In the genomic region with DNA sequence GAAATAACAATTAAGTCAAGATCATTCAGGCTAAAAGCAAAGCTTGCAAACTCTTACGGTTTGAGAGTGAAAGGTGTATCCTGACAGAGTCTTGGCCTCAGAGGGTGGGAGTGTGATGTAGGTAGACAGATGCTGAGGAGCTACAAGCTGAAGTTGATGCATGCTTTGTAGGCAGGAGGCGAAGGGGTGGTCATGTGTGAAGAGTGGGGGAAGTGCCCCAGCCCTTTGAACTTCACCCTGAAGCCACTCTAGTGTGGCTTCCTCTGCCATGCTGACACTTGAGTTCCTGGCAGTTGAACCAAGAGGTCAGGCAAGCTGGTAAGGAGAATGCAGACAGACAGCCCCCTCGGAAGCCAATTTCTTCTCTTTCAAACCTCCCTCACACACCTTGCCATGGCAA, we compare ENCODE assay signal across 15 mouse cellular contexts.
A peak's percentile ranks its signal among the peaks of the same experiment; 100 is the strongest.
DNase-seq lines count a peak whose midpoint lies in the region; ATAC-seq and TF ChIP-seq lines count a peak whose summit lies in the region.
"Had no signal": no experiment of that assay in that cellular context is flagged by ENCODE, and none has a peak within 500 bp of the region (broad histone marks: within the 10 kb centered on the region; RNA-seq: fewer than 3 reads in every experiment).

No protein-coding gene starts in this region.

- no peak overlapping the region for H3K4me2 ChIP-seq in heart, embryonic 11.5 days
- no peak overlapping the region for H3K4me2 ChIP-seq in midbrain, embryonic 13.5 days (replicated peaks)
- H3K4me2 ChIP-seq: liver, embryonic 11.5 days; lung, embryonic 15.5 days had no signal

- H3K27ac ChIP-seq in thymus, adult 2 months (ENCODE audit: control insufficient read depth, insufficient read depth, low read length), result no peak overlapping the region
- no peak overlapping the region for H3K27ac ChIP-seq in heart, embryonic 11.5 days (ENCODE audit: low read depth, low read length)
- H3K27ac ChIP-seq in midbrain, embryonic 13.5 days, result no peak overlapping the region
- H3K27ac ChIP-seq: forebrain, embryonic 10.5 days; hindbrain, postnatal 0 days; lung, embryonic 15.5 days had no signal

- 31% methylated on average over 3 of the region's 3 CpGs for WGBS in thymus, adult 2 months
- WGBS in heart, embryonic 11.5 days (ENCODE audit: insufficient replicate concordance), result 71% methylated on average over 3 of the region's 3 CpGs
- 90% methylated on average over 3 of the region's 3 CpGs for WGBS in midbrain, embryonic 13.5 days

- no peaks in the 10 kb centered on the region for H3K9me3 ChIP-seq in heart, embryonic 11.5 days (replicated peaks; ENCODE audit: control insufficient read depth, low read length)
- H3K9me3 ChIP-seq in midbrain, embryonic 13.5 days, result no peaks in the 10 kb centered on the region
- H3K9me3 ChIP-seq: forebrain, embryonic 10.5 days; lung, embryonic 15.5 days had no signal

- no peaks in the 10 kb centered on the region for H3K27me3 ChIP-seq in thymus, adult 2 months (ENCODE audit: control insufficient read depth, insufficient read depth, low read length)
- no peaks in the 10 kb centered on the region for H3K27me3 ChIP-seq in heart, embryonic 11.5 days (ENCODE audit: control insufficient read depth, insufficient read depth, low read length)
- 0 out of 2 replicates have a peak, but pooled peaks cover 3% of the 10 kb centered on the region for H3K27me3 ChIP-seq in midbrain, embryonic 13.5 days
- H3K27me3 ChIP-seq: lung, embryonic 15.5 days had no signal

- peak; percentile 4 to 32 for DNase-seq in CD8-positive naive resting alpha-beta T cell, adult 2 months (ENCODE audit: low read depth in 2 of 2, low spot score in 2 of 2)
- peak; percentile 9 to 34 for DNase-seq in kidney, adult 8-10 months
- peak; percentile 9 to 31 for DNase-seq in kidney, postnatal 4 days
- peak; percentile 23 for DNase-seq in thymus, adult 2 months
- DNase-seq in layer of hippocampus, postnatal 14 days (ENCODE audit: low spot score in 2 of 2), result no peak
- DNase-seq in adrenal gland, postnatal 4 days (ENCODE audit: low spot score in 2 of 2), result no peak
- DNase-seq: cerebellum, adult 11 months; gastrocnemius, postnatal 25 days; right cerebral cortex, adult 18-20 months had no signal

- TF ChIP-seq CTCF in thymus, adult 2 months (IDR thresholded peaks at IDR 0.05; ENCODE audit: borderline replicate concordance, control insufficient read depth, extremely low read depth, insufficient read depth, low read length, poor library complexity), result no peak

- H3K4me1 ChIP-seq in thymus, adult 2 months (replicated peaks; ENCODE audit: control insufficient read depth, insufficient read depth, low read length), result peaks cover 7% of the 10 kb centered on the region
- peaks cover 3% of the 10 kb centered on the region; the same call in 1 of the 2 replicates for H3K4me1 ChIP-seq in heart, embryonic 11.5 days (ENCODE audit: control insufficient read depth, insufficient read depth, low read length)
- H3K4me1 ChIP-seq in midbrain, embryonic 13.5 days (replicated peaks), result no peaks in the 10 kb centered on the region
- H3K4me1 ChIP-seq: forebrain, embryonic 10.5 days had no signal

- no peak for TF ChIP-seq POLR2A in thymus, adult 2 months (IDR thresholded peaks at IDR 0.05; ENCODE audit: control insufficient read depth, extremely low read depth, insufficient read depth, low read length, poor library complexity)

- no peak for ATAC-seq in heart, embryonic 11.5 days (replicated peaks; ENCODE audit: insufficient number of reproducible peaks, low FRiP score, low TSS enrichment)
- no peak for ATAC-seq in midbrain, embryonic 13.5 days
- ATAC-seq: hindbrain, postnatal 0 days had no signal

- no peak overlapping the region for H3K4me3 ChIP-seq in thymus, adult 2 months (ENCODE audit: control insufficient read depth, insufficient read depth, low read length)
- no peak overlapping the region for H3K4me3 ChIP-seq in heart, embryonic 11.5 days (ENCODE audit: low read depth, low read length)
- H3K4me3 ChIP-seq in midbrain, embryonic 13.5 days (replicated peaks), result no peak overlapping the region
- H3K4me3 ChIP-seq: forebrain, embryonic 10.5 days; lung, embryonic 15.5 days had no signal

- no peak overlapping the region for H3K9ac ChIP-seq in heart, embryonic 11.5 days (ENCODE audit: low read depth, low read length)
- no peak overlapping the region for H3K9ac ChIP-seq in midbrain, embryonic 13.5 days (replicated peaks)
- H3K9ac ChIP-seq: lung, embryonic 15.5 days had no signal

- no peaks in the 10 kb centered on the region for H3K36me3 ChIP-seq in thymus, adult 2 months (ENCODE audit: control insufficient read depth, insufficient read depth, low read length)
- no peaks in the 10 kb centered on the region for H3K36me3 ChIP-seq in heart, embryonic 11.5 days (ENCODE audit: control insufficient read depth, insufficient read depth, low read length)
- no peaks in the 10 kb centered on the region for H3K36me3 ChIP-seq in midbrain, embryonic 13.5 days
- H3K36me3 ChIP-seq: forebrain, embryonic 10.5 days; lung, embryonic 15.5 days had no signal

Comparison
In these comparisons a context has a peak if more than half of its experiments do, and no peak if none do; other contexts are left out.
1. DNase-seq: peak in CD8-positive naive resting alpha-beta T cell, adult 2 months (2 of 2), kidney, adult 8-10 months (2 of 2), kidney, postnatal 4 days (2 of 2) and thymus, adult 2 months (single experiment); none in layer of hippocampus, postnatal 14 days (0 of 2) and adrenal gland, postnatal 4 days (0 of 2).